Mouse (Mus musculus) urinary bladder, postnatal 36 days (tissue): ENCODE measurements around the gene Celf2.
"Not testable (repeated sequence)": the region's sequence is repeated elsewhere in the genome, so short reads cannot be mapped to it uniquely, and the experiment has no call there.

Source experiments
- DNase-seq, 2 experiments: peaks; one replicate each; pipeline ENCODE4 v3.0.0; 2022; ENCODE audit warnings: low spot score in 2 of 2, mixed read lengths in 1 of 2

The Celf2 gene

DNA sequence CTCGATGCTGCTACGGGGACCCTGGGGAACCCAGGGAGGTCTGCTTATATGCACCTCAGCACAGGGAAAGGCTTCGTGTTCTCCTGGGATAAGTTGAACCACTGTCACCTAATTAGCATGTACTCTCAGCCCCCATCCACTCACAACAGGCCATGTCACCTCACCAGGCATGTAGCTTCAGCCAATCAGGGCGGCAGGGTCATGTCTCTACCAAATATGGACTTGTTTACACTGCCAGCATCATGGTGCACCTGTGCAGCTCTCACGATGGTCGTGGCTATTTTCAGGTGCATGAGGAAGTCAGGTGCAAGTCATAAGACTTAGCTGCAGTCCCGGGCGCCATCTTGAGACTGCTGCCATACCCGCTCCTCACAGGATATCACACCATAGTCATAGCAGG is at the start of gene Celf2:
Gene Celf2, minus strand, starts transcription at position 101 of the 400 bp plus-strand sequence.
- DNase-seq: not testable (repeated sequence)

DNA sequence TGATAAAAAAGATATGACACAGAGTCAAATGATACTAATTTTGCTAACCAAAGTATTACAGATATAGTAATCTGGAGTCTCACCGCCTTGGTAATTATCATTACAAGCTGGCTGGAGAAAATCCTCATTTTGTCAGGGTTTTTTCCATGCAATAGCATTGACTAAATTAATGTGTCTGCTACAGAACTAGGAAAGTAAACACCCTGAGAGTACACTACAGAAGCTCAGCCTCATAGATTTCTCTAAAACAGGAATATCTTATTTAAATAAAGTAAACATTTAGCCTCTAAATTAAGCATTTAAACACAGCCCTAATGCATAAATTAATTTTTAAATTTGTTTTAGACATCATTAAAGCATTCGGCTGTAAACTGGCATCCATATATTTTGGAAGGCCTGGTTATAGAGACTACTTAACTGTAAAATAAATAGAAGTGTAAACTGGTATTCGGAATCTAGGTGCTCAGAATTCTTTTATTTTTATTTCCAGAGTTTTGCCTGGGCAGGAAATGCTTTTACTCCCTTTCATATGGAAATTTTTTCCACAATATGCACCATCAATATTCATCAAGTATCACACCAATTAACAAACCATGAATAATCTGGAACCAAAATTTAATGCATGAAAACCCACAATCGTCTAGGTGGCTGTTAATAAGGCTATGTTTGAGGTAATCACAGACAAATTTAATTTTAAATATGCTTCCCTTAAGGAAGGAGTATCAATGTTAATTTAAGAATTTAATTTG is 46.0 kb upstream of the Celf2 start:
- DNase-seq: no peak

DNA sequence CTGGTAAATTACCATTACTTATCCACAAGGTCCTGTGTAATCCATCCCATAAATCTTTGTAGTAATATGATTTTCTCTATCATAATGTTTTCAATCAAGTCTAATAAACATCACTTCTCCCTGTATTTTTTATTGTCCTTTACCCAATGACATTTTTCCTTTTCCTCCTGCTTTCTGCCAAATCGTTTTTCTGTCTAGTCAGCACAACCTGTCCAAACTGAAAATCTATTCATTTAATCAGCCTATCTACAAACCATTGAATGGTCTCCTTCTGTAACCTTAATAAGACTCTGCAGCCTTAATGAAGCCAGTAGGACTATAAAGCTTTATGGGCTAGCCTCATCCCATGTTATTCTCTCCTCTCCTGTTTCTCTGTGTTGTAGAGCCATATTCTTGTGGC is 45.2 kb upstream of the Celf2 start:
- DNase-seq: no peak

DNA sequence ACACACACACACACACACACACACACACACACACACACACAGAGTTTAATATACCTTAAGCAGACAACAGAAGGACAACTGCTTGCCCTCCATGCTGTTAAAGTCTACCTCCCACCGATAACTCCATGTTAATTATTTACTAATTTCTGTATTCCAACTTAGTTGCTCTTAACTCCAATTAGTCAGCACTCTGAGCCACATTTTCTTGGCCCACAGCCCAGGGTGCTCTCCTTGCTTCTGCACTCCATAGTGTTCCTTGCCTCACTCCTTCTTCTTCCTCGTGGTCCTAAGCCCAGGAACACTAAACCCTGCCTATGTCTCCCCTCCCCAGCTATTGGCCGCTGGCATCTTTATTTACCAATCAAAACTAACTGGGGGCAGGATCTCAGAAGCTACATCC is 43.5 kb upstream of the Celf2 start:
- no peak for DNase-seq

DNA sequence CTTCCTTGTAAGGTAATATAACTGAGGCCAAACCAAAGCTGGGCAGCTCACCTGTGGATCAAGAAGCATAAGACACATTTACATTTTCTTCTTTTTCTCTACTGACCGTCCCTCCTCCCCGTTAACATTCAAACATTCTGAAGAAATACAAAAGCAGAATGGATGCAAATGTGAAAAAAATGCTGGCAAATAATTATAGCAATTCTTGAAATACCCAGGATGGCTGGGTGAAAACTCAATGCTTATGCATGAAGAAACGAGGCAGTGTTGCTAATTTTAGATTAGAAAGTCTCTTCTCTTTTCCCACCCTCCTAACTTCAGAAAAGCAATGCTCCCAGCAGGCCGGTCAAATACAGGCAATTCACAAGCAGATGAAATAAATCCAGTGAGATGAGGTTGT is 39.5 kb upstream of the Celf2 start:
- DNase-seq: no peak

DNA sequence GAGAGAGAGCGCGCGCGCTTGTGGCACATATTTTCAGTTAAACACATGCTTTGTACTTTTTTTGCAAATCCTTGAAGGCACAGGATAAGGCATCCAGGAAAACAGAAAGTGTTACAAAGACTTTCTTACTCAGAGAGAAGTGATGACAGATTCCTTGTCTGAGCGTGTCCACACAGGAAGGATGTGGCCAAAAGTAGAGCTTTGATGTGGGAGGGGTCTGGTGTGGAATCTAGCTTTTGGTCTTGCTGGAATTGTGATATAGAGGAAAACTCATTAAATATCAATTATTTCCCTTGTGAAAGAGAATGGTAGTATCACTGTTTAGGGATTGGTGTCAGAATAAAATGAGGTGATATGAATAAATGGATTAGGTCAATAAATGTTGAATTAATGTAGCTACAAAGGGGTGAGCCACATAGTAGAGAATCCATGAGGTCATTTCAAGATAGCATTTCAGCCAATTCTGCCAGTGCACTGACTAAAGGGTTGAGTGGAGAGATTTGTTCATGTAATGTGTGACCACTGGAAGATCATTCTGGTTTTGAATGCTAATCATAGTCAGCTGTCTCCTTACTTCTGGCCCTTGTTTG is 25.3 kb upstream of the Celf2 start:
- no peak for DNase-seq

DNA sequence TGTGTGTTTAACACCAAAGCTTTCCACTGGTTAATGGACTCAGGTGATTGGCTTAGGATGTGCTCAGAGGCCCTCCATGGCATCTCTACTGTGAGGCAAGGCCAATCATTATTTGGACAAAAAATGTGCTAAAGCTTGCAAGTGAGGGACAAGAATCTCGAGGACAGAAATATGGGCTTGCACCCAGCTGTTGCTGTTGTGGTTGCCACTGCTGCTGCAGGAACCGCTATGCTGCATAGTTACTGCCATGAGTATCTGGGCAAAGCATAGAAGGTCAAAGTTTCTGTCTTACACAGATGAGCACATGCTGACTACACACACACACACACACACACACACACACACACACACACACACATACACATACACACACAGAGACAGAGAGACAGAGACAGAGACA is 24.8 kb upstream of the Celf2 start:
- DNase-seq: no peak

DNA sequence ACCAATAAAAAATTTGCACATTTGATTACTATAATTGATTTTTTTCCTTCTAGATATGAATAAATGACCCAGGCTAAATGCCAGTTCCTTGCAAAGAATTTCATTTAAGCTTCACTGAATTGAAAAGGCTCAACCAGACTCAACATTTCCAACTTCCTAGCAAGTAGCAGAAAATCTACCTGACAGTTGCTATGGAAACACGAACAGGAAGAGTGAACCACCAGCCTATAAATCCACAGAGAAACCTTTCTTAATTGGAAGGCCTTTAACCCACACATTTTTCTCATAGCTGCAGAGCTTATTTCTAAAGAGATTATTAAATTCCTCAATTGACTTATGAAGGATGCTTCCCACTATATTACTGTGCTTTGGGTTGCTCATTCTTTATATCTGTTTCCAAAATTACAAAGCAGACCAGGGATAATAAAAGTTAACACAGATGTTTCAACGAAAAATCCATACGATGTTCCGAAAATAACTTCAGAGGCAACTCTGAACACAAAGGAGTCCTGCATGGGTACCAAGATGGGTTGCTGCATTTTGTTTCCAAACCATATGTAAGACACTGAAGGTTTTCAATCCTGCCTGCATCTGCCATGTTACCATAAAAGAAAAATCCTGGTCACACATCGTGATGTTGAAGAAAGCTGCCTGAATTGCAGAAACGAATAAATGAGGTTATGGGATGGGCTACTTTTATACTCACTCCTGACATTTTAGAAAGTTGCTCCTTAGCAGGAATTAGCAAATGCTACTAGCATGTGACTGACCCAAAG is 22.0 kb upstream of the Celf2 start:
- DNase-seq: no peak

DNA sequence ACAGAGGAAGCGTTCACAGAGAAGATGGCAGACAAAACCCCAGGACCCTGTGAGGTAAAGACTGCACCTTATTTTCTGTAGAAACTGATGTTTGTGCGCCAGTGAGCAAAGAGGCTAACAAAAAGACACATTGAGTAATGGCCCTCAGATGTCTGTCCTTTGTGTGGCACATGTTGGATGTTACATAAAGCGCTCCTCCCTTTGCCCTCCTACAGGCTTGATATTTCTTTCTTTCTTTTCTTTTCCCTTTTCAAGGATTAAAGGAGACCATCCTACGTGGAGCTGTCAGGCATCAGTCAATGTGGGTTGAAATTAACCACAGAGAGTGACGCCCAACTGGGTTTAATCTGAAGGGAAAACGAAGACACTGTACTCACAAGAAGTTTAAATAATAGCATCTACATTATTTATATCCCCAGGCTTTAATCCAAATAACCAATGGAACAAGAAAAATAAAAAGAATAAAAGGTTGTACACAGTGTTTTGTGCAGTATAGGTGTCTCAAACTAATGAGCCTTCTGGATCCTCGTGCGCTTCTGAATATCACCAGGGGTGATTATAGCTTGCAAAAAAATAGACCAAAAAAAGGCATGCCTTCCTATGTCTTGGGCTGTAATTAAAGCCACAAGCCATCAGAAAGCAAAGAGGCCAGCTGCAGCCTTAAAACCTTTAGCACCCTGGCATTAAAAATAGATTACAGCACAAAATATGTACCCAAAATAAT is 21.3 kb upstream of the Celf2 start:
- DNase-seq: no peak

DNA sequence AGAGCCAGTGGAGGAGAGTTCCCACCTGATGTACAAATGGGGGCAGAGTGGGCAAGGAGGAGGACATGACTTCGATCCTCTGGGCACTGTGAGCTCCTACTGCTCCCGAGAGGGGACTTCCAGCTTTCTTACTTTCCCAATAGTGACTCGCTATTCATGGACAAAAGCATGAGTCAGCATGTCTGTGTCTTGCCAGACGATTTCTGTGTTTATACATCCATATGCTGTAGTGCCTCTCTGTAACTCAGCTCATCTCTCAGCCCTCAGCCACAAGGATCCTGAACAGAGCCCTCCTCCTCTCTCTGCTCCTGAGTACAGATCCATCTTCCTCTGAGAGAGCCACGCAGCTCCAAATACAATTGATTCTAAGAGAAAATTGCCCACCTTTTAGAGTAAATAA is 20.3 kb upstream of the Celf2 start:
- DNase-seq: no peak

DNA sequence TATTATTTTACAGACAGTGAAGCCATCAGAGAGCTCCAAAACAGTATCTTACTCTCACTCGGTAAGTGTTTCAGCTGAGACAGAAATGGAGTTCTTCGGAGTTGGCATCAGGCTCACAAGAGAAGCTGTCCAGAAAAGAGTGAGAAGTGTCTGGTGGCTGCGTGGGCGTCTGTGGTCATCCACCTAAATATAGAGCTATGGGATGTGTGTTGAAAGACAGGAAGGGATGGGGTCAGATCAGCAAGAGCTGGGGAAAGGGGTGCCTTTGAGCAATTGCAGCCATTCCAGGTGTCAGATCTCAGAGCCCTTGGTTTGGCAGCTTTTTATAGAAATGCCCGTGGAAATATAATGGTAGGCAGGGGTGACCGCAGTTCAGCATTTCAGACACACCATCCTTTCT is 17.3 kb upstream of the Celf2 start:
- DNase-seq: no peak

DNA sequence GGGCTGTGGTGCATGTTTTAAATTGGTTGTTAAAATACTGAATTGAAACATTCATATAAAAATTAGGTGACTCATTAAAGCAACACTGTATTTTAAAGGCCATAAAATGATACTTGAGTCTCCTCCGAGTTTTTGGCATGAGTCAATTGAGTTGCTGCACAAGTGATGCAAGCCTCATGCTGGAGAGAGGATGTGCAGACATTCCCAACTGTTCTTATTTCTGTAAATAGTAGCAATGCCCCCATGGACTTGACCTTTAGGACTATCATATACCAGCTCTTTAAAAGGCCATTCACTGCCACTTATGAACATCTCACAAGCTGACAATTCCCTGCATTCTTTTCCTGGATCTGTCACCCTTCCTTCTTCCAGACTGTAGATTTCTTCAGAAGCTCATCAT is 10.1 kb upstream of the Celf2 start:
- no peak for DNase-seq

DNA sequence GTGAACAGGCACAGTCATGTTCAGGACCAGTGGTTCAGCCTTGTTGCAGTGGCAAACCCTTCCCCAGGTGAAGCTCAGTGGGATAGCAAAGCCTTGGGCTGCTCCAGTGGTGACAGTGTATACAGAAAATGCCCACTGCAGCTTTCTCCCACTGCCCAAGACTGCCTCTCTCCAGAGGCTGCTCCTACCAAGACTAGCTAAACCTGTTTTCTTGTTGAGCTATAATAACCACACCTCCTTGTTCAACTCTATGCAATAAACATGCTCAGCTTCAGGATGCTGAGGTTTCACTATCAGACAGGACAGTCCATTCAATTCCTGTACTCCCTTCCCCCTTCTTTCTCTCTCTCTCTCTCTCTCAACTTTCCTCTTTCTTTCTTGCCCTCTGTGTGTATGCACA is 15.9 kb downstream of the Celf2 start:
- DNase-seq: no peak

DNA sequence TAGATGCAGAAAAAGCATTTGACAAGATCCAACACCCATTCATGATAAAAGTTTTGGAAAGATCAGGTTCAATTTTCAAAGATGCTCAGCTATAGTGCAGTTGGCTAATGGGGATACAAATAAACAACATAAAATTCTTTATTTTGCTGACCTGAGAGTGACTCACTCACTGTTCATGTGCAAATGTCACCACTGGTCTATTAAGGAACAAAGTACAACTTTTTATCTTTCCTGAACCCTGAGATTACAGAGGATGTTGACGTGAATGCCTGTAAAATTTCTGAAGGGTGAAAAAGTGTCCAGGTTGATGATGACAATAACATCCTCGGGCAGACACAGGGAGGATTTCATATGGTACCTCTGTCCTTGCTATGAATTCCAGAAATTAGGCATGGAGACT is 24.4 kb downstream of the Celf2 start:
- no peak for DNase-seq

DNA sequence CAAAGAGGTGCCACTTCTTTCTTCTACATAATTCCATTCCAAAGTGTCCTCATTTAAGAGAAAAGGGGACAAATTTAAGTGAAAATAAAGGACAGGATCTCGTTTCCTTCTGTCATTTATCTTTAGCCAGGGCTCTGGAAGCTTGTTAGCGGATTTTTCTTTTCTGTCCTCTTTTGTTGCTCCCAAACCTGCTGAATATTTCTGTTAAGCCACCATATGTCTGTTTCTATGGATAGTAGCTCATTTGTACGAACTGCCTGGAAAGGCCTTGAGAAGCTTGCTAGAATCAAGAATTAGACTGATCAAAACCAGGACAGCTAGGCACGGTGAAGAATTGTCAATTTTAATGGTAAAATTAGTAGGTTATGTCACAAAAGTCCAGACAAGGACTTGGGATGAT is 27.3 kb downstream of the Celf2 start:
- DNase-seq: no peak

DNA sequence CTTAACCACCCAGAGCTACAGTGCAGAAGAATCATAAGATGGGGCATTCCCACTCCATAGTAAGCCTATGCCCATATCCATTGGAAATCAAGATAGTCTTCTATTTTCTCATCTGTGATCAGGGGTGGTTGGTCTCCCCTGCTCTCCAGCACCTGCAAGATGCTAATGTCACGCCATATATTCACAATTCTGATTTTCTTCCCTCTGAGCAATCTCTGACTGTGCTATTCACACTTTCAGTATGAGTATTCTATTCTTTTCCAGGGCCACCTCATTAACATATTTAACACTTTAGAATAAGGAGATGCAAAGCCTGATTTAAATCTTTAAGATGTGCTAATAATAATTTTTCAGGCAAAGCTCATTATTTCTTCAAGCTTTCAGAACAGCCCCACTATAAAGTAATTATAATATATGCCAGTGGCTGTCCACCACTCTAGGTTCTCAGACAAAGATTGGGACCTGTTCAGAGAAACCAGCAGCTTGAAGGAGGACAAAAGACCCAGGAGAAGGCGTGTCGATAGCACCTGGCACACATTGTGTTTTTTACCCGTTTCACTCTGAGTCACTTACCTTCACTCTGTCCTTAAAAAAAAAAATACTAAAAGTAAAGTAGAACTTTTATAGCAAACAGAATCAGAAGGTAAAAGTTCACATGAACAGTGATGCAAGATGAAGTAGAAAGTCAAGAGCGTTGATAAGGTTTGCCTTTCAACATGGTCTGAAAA is 48.9 kb downstream of the Celf2 start:
- no peak for DNase-seq

DNA sequence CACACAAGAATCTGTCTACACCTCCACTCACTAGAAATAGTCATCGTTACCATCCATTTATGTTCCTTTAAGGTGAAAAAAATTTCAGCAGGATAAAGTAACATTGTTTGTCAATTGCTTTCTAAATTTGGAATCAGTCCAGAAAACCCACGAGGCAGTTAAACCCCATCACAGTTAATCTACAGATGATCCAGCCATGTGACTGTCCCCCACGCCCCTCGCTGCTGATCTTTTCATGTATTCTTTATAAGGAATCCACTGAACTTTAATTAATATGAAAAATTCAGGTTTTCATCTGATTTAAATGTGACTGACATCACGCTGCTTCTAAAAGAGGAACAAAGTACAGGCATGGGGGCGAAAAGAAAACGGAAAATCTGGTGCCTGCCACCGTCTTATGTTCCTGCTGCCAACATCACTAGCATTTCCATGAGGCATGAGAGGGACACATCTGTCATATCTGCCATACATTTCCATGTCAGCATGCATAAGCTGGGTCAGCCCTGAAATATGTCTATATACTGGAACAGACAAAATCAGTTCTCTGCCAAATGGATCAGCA is 70.6 kb downstream of the Celf2 start:
- no peak for DNase-seq

DNA sequence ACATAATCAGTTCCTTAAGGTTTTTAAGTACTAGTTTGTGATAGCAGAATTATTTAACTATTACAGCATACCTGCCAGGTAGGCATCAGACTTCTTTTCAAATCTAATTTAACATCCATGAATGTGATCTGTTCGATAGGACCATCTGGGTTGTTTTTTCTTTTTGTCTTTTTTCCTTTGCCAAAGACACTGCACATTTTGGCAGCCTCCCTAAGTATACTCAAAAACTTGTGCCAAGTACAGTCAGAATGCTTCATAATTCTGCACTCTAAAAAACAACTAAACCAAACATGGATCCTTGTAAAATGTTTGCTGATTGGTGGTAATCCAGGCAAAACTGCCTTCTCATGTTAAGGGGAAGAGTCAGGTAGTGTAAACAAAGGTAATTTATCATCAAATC is 82.9 kb downstream of the Celf2 start:
- no peak for DNase-seq

DNA sequence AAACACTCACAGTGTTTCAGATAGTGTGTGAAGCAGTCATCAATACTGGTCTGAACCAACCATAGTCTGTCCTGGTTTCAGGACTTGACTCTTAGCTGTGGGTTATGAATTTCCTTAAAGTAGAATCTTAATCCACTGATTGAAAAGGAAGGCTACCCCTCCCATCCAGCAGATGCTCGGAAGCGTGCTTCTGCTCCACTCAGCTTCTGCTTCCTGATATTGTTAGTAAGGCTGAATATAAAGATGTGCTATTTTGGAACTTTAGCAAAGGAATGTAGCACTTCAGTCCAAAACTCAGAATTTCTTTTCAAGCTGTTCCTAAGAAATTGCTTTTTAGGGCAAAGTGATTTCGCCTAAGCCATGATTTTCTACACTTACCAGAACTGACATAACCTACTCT is 108.8 kb downstream of the Celf2 start:
- DNase-seq: no peak

DNA sequence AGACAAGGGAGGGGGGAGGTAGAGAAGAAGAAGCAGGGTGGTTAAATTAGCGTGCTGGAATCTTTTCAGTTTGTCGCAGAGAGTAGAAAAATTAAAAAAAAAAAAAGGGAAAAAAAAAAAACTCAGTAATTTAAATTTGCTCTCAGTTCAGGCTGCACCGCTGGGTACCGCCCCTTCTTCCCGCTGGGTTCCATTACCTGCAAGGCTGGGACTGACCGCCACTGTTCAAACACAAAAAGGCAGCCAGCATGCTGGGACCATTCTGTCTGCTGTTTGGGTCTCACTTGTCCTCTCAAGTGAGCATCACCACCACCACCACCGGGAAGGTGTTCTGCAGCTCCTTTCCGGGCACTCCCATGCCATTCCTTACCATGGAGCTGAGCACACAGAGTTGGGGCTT is 113.4 kb downstream of the Celf2 start:
- no peak for DNase-seq

DNA sequence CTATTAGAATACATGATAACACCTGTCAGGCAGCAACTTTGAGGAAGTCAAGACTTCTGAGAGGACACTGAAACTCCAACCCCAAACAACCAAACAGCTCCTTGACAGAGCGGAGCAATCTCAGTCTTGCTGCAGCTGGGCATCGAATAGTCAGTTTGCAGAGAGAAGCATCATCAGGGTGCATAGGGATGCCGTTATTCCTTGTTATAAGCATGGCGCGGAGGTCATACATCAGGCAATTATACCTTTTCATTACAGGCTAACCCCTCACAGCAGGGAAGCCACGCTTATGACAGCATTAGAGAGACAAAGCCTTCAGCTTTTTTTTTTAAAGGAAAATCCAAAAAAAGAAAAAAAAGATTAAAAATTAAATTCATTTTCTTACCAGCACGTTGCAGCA is 113.9 kb downstream of the Celf2 start:
- no peak for DNase-seq
